Mouse (Mus musculus) B cell, adult 2 months (primary cell): Measurements from ENCODE around the gene Hes2.

Source experiments
- DNase-seq, 2 experiments: peaks; one replicate each; pipeline ENCODE4 v3.0.0; 2022

Hes2 gene

DNA sequence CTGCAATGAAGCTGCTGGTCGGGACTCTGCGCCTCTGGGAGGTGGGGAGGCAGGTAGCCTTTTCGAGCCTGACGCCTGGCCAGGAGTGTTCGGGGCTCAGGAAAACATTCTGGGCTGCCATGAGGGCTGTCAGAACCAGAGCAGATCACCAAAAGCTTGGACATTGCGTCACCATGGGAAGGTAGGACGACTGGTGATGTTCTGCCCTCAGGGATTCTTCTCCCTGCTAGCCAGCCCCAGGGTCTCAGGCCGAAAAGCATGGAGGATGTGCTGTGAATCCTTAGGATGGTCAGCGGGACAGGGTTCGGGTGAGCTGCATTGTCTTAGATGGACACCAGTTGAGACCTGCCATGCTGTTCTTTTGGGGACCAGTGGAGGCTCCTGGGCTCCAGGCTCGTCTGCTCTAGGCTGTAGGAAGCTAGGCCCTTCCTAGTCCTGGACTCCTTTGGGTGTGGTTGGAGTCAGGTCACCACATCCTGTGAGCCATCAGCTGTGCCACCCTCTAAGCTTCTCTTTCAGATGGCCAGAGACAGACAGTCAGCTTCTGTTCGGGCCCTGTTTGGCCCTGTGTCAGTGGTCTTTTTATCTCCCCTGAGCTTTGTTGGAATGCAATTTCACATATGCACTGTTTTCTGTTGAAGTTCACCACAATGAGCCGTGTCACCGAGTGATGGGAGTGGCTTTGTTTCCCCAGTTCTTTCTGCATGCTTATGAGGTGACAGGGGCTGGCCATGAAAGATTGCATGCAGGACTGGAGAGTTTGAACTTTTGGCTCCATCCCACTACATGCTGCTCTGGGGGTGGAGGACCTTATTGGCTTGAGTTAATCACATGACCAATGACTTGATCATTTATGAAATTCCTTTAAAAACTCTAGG, 27.8 kb downstream of the Hes2 start:
- DNase-seq, result no peak

DNA sequence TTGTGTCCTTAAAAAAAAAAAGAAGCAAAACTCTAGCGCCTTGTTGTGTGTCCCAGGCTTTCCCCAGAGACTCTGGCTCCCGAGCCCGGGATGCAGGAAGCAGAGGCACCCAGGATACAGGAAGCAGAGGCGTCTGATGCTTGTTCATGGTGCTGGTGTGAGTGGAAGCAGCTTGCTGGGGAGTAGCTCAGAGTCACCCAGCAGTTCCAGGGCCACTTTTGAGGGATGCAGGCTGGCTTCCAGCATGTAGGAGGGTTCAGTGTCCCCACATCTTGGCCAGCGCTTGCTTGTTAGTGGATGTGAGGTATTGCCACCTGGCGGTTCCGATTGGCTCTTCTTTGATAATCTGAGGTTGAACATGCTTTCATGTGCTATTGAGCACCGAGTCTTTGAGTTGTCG, 28.5 kb downstream of the Hes2 start:
- DNase-seq, result no peak

DNA sequence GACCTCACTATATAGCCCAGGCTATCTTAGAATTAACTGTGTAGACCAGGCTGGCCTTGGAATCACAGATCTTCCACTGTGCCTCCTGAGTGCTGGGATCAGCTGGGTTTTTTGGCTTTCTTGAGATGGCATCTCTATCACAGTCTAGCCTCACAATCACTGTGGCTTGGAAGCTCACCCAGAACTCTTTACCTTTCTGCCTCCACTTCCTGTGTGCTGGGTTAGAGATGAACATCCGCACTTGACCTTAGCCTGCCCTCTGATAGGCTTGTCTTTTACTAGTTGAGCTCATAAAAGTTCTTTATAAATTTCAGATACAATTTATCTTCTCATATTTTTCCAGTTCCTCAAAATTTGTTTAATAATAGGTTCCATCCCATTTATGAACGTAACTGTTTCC, 30.0 kb downstream of the Hes2 start:
- DNase-seq, result no peak

DNA sequence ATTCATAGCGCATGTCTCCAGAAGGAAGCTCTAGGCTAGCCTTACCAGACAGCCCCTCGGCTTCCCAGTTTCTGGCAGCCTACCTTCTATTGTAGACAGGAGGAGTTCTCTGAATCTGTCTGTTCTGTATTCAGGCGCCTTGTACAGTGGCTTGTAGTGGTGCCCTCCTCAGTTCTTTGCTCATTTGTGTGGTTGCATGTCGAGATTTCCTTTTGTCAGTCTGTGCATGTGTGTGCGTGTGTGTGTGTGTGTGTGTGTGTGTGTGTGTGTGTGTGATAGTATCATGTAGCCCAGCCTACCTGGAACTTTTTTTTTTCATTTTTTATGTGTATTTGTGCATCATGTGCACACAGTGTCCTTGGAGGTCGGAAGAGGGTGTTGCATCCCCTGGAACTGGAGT, 30.4 kb downstream of the Hes2 start:
- DNase-seq, result no peak

DNA sequence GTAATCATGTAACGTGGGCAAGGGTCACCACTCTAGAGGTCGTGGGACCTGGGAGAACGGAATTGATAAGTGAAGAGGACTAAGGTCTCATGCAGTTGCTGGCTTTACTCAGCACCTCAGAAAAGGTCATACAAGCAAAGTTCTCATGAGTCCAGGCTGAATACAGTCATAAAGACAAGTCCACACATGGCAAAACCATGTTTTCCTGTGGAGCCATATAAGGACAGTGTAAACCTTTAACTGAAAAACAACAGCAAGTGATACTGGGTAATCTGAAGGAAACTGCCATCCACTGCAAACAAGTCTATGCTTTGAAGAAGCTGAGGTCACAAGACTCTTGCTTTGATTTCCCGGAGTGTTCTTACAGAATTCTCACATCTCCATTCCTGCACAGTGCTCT, 31.0 kb downstream of the Hes2 start:
- no peak for DNase-seq

DNA sequence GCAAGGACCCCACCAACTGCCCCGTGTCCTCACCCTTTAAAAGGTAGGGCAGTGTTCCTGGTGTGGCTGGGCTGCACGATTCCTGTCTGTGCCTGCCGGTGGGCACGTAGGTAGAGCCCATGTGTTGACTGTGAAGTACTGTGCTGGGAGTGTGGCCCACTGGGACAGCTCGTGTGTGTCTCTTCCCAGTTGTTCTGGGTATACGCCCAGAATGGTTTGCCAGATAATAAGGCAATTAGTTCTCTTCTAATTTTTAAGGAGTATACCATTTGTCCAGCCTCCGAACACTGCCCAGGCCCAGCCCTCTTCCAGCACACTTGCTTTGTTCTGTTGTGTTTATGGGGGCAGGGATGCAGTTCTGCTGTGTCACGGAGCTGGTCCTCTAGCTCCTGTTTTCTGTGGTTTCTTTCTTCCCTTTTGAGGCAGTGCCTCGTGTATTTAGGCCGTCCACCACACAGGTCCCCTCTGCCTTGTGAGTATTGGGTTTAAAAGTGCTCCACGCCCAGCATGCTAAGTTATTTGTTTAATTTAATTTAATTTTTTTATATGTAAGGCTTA, 31.5 kb downstream of the Hes2 start:
- DNase-seq, result no peak

DNA sequence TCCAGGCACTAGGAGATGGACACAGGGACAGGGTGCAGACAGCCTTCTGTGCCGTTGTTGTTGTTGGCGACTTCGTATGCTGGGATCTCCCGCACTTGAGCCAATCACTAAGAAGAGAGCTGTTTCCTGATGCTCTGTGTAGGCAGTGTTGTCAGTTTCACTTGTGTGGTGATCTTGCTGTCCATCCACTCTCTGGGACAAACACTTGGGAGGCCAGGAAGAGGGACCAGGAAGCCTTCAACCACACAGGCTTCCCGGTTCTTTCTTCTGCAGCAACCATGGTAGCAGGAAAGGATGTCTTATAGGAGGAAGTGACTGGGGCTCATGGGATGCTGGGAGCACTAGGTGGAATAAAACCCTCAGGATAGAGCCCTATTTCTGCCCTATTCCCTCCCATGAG, 32.0 kb downstream of the Hes2 start:
- no peak for DNase-seq

DNA sequence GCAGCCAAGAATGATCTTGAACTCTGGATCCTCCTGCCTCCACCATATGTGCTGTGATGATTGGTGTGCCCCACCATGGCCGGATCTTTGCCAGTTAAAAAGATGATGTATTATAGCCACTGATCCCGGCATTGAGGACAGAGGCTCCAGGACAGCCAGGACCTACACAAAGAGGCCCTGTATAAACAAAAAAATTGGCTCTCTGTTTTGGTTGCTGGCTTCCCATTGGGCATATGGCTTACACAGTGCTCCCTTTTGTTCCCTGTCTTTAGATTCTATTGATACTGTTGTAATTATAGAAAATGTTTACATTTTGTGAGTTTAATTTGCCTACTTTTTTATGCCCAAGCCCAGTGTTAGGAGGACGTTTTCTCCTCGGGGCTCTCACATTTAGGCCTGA, 33.9 kb downstream of the Hes2 start:
- no peak for DNase-seq

DNA sequence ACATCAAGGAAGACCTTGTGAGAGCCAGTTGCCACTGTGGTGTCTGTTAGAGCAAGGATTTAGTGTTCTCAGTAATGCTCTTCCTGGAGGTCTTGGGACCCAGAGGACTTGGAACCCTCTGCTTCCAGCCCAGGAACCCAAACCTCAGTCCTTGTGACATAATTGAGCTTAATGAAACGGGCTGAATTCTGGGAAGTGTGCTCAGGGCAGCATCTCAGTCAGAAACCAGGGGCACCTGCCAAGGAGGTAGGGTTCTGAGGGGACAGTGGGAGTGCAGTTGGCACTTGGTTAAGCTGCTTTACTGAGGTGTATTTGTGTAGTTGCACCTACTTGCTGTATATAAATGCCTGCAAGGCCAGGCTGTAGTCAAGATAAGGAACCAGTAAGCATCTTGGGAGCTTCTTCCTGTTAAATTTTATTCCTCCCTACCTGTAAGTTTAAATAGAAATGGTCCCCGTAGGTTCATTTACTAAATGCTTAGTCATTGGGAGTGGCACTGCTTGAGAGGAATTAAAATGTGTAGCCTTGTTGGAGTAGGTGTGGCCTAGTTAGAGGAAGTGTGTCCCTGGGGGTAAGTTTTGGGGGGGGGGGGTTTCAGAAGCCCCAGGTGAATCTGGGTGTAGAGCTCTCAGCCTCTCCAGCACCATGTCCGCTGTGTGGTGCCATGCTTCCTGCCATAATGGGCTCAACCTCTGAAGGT, 36.0 kb downstream of the Hes2 start:
- no peak for DNase-seq

DNA sequence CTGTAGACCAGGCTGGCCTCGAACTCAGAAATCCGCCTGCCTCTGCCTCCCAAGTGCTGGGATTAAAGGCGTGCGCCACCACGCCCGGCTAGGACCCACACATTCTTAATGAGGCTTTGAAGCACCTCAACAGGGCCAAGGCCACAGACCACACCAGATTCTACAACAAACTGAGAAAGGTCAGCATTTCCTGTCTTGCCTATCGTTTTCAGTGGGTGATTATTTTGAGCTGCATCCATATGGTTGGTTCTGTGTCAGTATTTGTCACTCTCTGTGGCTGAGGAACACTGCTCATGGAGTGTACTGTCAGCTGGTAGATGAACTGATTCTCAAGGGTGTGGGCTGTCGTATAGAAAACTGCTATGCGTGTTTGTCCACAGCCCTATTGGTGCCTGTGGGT, 37.6 kb downstream of the Hes2 start:
- DNase-seq, result no peak

DNA sequence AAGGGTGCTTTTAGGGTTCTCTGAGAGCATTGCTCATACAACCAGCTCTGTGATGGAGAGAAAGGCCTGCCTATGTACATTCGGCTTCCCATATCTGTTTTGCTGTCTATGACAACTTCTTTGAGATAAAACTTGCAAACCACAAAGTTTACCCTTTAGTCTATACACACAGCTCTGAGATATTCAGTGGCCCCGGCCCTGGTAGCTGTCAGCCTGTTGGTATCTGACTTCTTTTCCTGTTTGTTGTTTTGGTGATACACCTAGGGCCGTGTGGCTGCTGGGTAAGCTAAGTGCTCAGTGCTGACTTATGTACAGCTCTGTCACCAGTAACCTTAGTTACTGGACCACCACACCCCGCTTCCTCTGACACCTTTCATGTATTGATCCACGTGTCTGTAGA, 38.9 kb downstream of the Hes2 start:
- DNase-seq, result no peak

DNA sequence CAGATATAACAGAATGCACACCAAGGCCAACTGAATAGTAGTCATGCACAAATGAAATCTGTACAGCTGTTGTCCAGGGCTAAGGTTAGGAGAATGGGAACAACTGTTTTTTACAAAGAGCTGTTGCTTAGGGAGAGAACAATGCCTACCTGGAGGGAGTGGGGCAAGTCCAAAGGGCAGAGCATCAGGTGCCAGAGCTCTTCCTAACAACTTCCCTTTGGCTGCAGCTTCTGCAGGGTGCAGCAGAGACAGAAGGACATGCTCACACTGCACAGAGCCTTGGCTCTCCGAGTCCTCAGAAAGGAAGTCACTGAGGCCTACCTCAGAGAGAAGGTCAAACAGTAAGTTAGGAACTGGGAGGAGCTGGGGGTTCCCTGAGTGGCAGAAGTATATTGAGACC, 41.0 kb downstream of the Hes2 start:
- DNase-seq, result no peak

DNA sequence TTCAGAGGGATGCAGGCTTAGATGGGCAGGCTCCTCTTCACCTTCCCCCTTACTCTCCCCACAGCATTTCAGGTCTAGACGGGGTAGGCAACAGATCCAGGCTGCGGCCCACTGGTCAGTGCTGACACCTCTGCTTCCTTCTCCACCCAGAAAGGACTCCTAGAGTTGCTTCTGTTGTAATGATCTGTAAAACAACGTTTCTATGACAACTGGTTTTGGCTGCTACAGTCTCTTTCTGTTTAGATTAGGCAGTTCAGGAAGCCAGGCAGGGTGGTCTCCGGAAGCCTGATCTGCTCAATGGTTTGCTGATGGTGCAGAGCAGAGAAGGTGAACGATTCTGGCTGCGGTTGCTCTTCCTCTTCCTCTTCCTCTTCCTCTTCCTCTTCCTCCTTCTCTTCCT, 42.8 kb downstream of the Hes2 start:
- DNase-seq, result peak; percentile 24 to 27

DNA sequence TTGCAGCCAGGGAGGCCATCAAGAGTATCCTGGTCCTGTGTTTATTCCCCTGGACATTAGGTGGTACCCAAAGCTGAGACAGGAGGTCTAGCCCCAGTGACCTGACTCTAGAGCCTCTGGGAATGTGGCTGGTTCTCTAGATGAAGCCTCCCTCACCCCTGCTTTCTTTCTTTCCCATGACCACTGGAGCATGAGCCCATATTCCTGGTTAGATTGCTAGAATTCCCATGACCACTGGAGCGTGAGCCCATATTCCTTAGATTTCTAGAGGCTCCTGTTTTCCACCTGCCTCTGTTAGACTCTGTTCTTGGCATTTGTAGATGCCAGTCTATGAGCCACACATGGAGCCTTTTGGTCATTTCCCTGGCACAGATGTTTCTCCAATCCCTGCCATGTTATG, 43.8 kb downstream of the Hes2 start:
- DNase-seq, result no peak

DNA sequence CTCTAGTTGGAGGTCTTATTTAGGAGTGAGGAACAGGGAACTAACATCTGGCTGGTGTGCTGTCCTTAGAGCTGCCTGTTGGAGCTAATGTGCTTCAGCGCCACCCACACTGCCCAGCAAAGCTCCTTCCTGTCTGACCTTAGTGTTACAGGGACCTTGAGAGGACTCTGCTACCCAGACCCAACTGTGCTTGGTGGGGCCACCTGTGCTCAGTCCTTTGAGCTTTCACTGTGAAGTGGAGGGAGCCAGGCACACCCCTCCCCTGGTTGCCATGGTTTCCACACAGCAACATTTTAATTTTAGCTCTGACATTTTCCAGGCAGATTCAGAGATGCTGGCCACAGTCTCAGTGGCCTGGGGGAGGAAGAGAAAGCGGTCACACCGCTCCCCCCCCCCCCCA, 44.2 kb downstream of the Hes2 start:
- DNase-seq, result peak in 1 of 2 experiments; percentile 15

DNA sequence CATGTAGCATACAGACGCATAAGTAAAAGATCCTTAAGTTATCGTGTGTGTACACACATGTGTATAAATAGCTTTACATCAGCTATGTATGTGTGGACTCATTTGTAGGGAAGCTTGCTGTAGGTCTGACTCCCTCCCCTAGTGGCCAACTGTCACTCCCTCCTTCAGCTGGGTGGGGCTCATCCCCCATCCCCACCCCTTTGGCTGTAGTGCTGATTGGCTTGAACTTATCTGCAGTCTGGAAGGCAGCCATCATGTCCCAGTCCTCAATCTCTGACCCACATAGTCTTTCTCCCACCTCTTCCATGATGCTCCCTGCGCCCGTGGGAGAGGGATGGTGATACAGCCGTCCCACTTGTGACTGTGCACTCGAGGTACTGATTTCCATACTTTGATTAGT, 46.0 kb downstream of the Hes2 start:
- no peak for DNase-seq

DNA sequence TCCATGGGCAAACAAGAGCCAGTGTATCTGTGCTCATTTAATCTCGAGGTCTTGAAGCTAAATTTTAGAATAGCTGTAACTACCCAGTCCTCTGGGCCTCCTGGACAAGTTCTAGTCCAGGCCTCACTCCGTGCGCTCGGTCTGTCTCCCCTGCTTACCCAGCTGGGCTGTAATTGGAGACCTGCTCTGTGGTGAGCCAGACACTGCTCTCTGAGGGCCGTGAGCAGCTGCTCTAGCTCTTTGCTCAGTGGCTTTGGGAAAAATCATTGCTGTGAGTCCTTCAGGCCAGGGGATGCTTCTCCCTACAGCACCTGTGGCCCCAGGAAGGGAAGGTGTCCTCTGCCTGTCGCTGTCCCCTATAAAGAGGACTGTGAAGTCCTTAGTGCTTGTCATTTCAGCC, 47.5 kb downstream of the Hes2 start:
- no peak for DNase-seq

DNA sequence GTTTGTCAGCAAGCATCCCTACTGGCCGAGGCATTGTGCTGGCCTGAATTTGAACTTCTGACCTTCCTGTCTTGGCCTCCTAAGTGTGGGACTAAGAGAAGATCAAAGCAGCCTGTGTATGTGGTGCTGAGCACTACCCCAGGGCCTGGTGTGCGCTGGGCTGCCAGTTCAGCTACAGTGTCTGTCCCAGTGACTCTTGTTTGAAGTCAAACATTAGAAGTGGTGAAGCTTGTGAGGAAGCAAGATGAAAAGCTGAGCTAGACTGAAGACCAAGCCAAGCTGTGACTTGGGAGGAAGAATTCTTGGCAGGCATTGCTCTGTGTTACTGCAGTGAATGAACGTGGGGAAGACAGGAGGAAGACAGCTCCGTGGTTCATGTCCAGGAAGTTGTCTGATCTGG, 51.0 kb downstream of the Hes2 start:
- no peak for DNase-seq
